Mouse (Mus musculus): ENCODE measurements around the gene Tmed10. TPM values are rescaled to one million over a fixed set of nuclear protein-coding genes. Genes with fewer than 3 reads are reported as not detected.

Gene Tmed10
- total RNA-seq, 1 experiment from 2014 or later: 115 TPM

Other genes starting within 250 kb of the Tmed10 start
- 0.19 TPM in 1 of 3 replicates, not detected in the others for gene Rps6kl1, start 223.6 kb downstream of the Tmed10 start, total RNA-seq (2017)
- gene Pgf, start 197.1 kb downstream of the Tmed10 start, total RNA-seq (2017): not detected in 3 replicates
- 32.1 to 63.3 TPM (median 55.5 TPM) in 3 replicates for gene Eif2b2, start 155.4 kb downstream of the Tmed10 start, total RNA-seq (2017)
- gene Mlh3, start 104.2 kb downstream of the Tmed10 start, total RNA-seq (2017): 4.7 to 8.6 TPM (median 7.4 TPM) in 3 replicates
- 29.6 to 30.7 TPM (median 30.7 TPM) in 3 replicates for gene Acyp1, start 86.4 kb downstream of the Tmed10 start, total RNA-seq (2017)
- 0.11 TPM in 1 of 3 replicates, not detected in the others for gene Zc2hc1c, start 86.3 kb downstream of the Tmed10 start, total RNA-seq (2017)
- 30.4 to 50.6 TPM (median 33.8 TPM) in 3 replicates for gene Nek9, start 35.5 kb downstream of the Tmed10 start, total RNA-seq (2017)
- 138 to 560 TPM (median 216 TPM) in 3 replicates for gene Fos, start 99.0 kb upstream of the Tmed10 start, total RNA-seq (2017)
- 28.2 to 43.6 TPM (median 32.9 TPM) in 3 replicates for gene Jdp2, start 224.2 kb upstream of the Tmed10 start, total RNA-seq (2017)